Mouse (Mus musculus) kidney, adult 11 months (tissue): ENCODE measurements around the gene Paox.

Source experiments
- DNase-seq: peaks from one replicate; pipeline ENCODE4 v3.0.0; 2022

Gene Paox

DNA sequence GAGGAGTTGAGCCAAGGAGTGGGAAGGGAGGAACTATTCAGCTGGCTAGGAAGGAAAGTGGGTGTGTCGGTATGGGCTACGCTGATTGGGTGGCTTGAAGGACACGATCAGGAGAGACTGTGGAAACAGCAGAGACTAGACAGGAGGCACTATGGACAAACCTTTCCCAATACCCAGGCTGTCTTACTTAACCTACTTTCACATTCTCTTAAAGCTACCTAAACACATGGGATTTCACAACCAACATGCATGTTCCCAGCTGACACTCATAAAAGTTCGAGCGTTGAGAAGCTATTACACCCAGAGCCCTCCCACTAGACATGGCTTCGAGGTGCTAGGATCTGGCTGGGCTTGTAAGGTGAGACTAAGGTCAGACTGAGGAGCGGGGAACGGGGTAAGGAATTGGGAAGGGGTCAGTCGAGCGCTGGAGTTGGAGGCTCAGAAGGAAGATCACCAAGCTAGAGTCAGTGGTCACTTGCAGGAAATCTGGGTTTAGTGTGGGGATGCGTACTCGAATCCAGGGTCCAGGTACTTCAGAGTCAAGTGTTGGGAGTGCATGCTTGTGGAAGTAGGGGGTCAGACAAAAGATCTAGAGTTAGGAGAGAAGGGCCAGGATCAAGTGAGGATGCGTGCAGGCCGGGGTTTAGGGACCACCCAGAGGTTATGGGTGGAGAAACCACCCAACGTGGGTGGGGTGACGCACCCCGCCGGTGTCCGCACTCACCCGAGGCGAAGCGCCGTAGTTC, at the start of gene Paox:
Gene Paox (plus strand): TSS at position 217 of the 746 bp plus-strand sequence.
- DNase-seq, result peak; percentile 81

DNA sequence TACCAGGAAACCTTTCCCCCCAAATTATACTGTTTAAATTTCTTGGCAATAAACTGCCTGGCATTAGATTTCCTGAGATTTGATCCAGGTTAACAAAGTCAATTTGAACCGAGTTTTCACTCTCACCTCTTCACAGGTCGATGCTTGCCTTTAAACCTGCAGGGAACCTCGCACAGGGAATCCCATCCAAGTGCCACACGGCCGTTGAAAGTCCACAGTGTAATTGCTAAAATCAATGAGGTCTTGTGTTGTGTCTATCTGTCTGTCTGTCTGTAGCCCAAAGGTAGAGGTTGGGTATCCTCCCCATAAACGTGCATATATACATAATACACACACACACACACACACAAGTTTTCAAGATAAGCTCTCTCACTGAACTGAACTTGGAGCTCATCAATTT, 48.2 kb upstream of the Paox start:
- no peak for DNase-seq

DNA sequence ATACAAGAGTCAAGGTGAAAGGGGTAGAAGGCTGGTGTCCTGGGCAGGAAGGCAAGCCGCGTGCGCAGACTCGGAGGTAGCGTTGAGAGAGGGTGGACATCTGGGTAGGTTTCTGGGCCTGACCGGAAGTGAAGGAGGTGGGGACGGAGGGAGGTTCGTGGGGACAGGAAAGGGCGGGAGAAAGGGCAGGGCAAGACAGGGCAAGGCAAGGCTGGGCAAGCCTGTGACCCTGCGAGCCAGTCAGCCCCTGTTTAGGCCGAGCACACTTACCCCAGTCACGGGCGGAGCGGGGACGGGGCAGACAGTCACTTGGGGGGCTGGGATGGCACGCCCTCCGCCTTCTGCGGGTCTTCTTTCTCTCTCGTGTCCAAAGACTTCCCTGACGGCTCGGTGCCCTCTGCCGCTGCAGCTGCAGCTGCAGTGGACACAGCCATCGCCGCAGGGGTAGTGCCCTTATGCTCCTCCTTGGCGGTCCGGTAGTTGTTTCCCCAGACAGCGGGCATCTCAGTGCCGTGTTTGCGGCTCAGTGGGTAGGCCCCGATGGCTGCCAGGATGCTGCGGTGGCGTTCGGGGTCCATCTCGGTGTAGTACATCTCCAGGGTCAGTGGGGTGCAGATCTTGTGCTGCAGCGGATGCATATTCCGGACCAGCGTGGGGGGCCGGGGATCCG, 45.4 kb upstream of the Paox start:
- DNase-seq, result no peak

DNA sequence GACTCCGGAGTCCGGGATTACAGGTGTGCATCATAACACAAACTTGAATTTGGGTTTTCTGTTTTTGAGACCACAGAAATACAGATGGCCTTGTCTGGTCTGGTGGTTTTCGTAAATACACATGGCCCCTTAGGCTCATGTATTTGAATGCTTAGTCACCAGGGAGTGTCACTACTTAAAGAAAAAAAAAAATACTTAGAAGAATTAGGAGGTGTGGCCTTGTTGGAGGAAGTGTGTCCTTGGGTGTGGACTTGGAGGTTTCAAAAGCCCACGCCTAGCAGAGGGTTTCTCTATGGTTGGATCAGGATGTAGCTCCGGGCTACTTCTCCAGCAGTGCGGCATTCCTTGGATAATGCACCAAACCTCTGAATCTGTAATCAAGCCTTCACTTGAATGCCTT, 37.9 kb upstream of the Paox start:
- DNase-seq, result no peak

DNA sequence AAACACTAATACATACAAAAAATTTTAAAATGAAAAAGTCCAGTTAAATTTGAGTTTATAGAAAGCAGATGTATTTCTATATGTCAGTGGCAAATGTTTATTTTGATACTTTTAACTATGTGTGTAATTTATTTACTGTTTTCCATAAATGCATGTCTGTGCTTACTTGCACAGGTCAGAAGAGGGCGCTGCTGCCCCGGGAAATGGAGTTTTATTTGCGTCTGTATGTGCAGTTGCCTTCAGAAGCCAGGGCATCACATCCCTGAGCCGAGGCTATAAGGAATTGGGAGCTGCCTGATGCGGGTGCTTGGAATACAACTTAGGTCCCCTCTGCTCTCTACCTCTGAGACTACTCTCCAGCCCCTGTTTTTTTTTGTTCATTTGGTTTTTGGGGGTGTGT, 36.9 kb upstream of the Paox start:
- DNase-seq, result no peak

DNA sequence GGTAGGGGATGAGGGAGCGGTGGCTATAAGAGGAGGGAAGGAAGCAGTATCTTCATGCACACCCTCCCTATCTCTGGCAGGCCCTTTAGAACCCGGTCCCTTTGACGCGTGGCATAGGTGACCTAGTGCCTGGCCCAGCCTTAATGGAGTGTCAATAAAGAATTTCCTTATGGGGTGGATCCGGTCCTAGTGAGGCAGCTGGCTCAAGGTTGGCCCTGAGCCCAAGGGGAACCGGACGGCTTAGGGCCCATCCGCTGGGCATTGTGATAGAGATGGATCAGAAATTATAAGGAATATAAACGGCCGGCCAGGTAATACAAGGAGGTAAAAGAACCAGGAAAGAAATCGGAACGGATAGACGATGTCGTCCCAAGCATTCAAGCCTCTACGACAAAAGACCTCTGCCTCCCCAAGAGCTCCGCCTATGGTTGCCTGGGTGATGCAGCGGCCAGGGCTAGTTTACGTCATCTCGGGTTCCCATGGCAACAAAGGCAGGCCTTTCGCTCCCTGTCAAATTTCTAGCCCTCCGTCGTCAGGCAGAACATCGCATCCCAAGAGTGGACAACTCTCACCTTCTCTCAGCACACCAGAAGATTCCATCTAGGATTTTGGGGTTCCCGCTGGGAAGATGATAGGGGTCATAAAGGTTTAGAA, 35.0 kb upstream of the Paox start:
- DNase-seq, result peak; percentile 56

DNA sequence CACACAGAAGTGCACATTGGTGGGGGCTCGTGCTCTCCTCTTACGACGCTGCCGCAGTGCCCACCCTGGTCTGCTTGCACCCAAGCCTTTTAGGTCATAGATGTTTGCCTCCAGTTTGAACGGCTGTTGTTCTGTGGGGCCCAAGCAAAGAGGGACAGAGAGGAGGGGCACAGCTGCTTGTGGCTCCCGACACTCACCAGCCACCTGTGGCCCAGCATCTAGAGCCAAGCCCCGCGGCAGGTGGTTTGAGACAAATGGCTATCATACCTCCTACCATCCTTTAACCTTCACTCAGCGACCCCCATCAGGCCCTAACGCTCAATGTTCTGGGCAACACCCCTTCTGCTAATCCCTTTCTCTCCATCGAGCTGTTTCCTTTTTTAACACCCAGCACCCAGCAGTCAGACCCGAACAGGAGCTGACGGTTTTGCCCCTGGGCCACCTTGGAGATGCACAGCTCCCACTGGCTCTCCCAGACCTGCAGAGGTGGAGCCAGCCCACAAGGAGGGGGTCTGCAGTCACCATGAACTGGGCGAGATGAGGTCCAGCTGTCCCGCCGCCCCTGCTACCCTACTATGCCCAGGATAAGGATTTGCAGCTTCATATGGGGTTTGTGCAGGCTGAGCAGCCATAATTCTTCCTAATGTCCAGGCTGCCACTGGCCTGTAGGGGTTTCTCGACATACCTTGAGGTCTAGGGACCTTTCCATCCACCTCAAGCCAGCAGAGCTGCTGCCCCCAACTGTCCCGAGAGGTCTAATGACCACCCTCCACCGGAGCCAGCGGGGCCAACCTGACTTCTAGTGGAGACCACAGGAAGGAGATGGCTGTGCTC, 34.0 kb upstream of the Paox start:
- no peak for DNase-seq

DNA sequence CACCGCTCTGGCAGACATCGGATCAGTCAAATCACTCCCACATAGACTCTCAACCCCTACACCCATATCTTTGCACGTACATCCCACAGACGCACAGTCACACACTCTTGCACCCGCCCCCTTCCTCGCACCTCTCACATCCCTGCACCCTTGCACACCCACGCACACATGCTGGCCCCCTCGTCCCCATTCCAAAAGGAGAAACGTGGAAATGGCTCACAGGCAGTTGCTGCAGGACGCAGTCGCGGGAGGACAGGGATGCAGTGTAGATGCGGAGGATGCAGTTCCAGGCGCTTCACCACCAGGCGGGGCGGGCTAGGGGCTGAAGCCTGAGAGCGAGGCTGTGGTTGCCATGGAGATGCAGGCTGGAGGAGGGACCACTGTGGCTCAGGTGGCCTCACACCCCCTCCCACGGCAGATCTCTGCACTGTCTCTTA, 33.3 kb upstream of the Paox start, which contains the start of gene Caly:
Gene Caly (minus strand): TSS at position 307 of the 437 bp plus-strand sequence.
- no peak for DNase-seq

DNA sequence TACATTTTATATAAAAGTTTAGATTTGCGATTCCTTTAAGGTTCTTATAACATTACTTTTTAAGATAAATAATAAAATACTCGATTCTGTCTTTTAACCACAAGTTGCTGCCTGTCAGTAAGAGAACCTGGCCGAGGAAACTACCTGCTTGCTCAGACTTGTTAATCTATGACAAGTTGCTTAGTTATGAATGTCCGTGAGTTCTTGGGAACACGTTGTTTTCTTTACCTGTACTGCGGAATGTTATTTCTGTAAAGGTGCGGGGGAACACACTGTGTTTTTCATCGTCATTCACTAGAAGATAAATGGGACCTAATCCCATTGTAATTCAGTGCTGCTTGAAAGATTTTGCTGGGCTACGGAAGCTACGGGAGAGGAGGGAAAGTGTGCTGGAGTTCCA, 25.0 kb upstream of the Paox start:
- DNase-seq, result no peak

DNA sequence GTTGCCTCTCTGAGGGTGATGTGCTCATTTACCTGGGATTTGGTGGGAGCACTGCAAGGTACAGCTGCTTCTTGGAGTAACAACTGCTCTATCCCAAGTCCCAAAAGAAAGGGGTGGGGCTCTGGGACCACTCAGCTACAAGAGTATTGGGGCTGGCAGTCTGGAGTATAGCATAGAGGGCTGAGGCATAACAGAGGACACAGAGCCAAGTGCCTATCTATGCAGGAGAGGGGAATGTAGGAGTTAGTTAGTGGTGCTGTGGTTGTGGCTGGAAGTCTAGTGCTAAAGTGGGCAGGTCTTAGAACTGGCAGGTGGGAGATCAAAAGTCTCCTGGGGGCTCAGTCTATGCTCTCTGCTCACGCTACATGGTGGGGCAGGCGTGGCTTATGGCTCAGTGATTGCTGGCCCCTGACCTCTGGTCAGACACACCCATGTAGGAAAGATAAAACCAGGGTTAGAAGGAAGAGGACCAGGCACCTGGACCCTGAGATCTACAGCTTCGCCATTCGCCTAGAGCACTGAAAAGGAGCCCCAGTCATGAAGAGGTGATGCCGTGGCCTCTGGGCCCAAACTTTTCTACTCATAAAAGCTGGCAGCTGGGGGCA, 22.6 kb upstream of the Paox start, which contains the start of gene Prap1:
Gene Prap1 (plus strand): TSS at position 472 of the 605 bp plus-strand sequence.
- no peak for DNase-seq

DNA sequence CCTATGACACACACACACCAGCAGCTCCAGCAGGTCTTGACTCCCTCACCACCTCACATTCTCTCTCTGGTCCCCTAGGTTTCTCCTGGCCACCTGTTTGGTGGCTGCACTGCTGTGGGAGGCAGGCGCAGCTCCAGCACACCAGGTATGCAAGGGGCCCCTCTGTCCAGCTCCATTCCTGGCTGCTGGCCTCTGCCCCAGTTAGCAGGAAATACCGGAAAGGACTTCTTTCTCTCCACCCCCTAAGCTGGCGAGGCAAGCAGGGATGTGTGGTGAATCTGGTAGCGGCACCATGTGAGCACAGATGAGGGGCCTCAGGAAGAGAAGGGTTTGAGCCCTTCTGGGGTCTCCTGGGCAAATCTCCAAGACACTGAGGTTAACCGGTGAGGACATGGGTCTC, 20.6 kb upstream of the Paox start:
- no peak for DNase-seq

DNA sequence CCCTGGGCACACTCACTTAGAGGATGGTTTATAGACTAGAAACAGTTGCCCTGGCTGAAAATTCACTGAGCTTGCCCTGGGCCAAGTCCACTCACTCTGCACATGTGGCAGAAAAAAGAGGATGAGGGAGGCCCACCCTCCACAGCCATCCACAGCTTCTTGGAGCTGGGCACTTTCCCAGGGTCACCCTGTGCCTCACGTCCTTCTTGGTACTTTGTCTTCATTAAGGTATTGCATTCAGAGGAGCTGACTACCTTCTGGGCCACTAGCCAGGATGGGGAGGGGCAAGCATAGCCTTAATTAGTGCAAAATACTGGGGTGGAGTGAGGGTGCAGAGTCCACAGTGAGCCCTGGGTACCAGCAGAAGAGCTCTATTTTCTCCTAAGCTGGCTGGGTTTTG, 20.0 kb upstream of the Paox start:
- DNase-seq, result peak; percentile 89

DNA sequence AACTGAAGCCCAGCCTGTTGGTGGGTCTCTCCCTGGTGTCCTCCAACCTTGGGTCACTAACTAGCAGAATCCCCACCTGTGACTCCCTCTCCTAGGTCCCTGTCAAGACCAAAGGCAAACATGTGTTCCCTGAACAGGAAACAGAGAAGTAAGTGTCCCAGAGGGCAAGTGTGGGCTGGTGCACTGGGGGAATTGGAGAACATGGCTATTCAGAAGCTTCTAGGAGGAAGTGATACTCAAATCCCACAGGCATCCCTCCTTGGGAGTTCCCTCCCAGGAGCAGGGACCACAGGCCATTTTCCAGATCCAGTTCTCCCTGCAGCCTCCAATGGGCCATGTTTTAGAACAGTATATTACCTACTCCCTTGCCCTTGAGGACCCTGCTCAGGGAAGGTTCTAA, 19.5 kb upstream of the Paox start:
- no peak for DNase-seq

DNA sequence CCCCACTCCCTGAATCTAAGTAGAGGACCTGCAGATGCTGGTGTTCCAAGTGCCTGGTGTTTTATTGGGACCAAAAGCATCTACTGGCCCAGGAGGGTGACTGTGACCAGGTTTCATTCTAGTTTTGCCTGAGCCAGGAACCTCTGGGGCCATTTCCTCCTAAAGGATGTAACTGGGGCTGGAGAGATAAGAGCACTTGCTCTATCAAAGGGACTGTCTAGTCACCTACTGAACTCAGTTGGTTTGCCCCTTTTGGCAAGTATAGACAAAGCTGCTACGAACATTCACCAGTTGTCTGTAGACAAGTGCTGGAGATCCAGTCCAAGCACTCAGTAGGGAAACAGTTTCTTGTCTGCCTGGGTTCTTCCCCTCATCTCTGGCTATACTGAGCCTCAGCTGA, 17.1 kb upstream of the Paox start:
- no peak for DNase-seq

DNA sequence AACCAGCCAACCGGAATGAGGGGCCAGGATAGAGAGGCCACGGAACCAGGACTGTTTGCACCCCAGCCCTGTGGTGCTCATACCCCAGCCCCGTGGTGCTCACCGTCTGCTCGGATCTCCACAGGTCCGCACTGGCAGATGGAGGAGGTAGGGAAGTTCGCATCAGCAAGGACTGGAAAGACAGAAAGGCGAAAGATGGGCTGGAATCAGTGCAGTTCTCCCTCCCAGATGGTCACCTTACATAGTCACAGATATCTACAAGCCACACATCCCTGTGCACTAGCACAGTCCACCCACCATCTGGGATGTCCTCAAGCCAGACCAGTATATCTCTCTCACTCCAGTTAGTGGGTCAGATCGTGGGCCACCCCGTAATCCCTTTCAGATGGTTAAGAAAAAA, 14.1 kb upstream of the Paox start:
- no peak for DNase-seq

DNA sequence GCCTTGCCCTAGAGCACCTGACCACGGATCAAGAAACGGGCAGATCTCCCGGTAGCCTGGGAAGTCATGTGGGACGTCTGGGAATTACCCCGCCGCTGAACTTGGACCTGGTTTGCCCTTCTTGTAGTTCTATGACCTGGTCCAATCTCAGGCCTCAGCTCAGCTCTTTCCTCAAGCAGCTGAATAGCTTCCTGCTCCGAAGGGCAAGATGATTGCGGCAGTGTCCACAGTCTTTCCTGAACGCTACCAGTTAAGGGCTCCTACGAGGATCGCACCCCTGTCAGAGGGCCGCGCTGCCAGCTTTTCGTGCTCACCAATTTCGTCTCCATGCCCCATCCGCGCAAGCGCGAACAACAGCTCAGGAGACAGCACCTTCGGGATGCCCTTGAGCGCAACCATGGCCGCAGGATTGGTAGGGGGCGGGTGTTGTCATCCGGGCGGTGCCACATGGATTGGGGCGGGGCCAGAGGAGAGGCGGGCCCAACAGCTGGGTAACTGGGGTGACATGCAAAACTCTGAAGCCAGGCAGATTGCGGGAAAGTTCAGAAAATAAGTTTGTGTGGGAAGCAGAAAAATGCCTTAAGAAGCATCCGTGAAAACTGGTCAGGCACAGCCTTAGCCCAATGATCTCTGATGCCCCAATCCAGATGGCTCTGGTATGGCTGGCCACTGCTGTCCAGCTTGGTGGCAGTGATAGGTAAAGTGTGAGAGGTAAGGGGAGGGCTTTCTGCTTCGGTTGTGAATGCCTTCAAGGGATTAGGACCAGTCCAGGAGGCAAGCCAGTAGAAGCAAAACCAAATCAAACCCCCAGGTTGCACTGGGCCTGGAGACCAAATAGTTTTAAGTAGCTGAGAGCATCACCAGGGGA, 13.4 kb upstream of the Paox start, which contains the start of gene Fuom:
Gene Fuom (minus strand): TSS at position 449 of the 868 bp plus-strand sequence.
- peak; percentile 92 for DNase-seq

DNA sequence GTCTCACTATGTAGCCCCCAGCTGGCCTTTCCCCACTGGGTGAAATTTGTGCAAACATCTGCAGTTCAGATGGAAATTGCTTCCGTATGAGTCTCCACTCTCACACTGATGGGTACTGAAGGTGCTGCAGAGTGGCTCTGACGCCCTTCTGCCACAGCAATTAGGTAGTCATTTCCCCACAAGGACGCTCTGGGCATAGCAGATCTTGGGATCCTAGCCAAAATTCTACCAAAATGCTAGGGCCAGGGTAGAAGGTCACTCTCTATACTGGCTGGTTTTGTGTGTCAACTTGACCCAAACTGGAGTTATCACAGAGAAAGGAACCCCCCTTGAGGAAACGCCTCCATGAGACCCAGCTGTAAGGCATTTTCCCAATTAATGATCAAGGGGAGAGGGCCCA, 11.6 kb upstream of the Paox start:
- no peak for DNase-seq

DNA sequence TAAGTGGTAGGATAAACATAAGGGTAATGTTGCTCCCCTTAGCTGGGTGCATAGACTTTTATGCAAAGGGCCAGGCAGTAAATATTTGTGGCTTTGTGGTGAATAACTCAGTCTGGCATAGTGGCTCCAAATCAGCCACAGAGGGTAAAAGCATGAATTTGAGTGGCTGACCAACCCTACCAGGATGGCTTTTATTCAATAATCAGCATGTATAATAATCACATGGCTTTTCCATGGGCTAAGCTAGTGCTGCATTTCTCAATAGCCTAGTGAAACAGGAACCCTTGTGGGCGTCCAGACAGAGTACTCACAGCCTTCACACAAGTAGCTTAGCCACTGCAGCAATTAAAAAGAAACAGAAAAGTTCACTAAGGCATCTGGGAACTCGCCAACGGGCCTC, 3.7 kb upstream of the Paox start:
- no peak for DNase-seq

DNA sequence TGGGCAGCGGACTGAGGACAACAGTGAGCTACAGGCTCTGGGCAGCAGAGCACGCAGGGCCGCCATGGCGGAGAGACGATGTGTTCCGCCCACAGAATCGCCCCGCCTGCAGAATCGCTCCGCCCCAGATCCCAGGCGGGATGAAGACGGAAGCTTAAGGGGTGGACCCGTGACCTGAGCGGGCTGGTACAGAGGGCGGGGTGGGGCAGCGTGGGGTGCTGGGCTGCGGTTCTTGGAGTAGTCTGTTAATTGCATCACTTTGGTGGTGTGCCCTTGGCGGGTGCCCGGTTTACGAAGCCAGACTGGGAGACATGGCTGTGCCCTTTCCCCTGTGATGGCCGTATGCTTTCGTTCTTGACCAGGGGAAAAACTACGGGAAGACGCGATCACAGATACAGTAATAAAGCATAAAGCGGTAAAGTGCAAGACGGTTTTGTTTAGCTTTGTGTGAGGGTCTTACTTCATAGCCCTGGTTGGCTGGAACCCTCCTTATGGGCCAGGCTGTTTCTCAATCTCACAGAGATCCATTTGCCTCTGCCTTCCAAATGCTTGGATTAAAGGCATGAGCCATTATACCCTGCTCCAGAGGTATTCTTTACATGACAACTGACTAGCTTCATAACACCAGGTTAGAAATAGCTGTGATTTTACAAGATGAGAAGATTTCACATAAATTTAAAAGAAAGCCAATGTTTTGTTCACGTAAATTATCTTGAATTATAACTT, 893 bp downstream of the Paox start, which contains the start of gene Echs1:
Gene Echs1 (minus strand): TSS at position 148 of the 726 bp plus-strand sequence.
- DNase-seq, result peak; percentile 93

DNA sequence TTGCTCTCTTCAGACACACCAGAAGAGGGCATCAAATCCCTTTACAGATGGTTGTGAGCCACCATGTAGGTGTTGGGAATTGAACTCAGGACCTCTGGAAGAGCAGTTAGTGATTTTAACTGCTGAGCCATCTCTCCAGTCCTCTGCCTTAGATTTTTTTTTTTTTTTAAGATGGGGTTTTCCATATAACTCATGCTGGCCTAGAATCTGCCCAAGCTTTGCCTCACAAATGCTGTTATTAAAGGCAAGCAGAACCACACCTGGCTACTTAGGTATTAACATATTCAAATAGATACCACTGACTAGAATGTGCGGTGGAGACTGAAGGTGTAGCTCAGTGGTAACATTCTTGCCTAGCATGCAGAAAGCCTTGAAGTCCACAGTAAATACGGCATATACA, 4.9 kb downstream of the Paox start:
- DNase-seq, result no peak
